Mouse (Mus musculus) WW6 (cell line): ENCODE measurements around the gene N4bp1.

Experiments
- DNase-seq: peaks from one replicate; pipeline ENCODE4 v3.0.0-alpha.2; 2013; ENCODE audit warnings: low read depth, low spot score

The N4bp1 gene

GRCm38 (mm10) chr8:86861516-86861915 is 23.5 kb downstream of the N4bp1 start:
- DNase-seq: no peak

- no peak for DNase-seq
Observed at GRCm38 (mm10) chr8:86856248-86856647, 28.8 kb downstream of the N4bp1 start.

- DNase-seq: no peak
Observed at GRCm38 (mm10) chr8:86854686-86855085, 30.4 kb downstream of the N4bp1 start.

- no peak for DNase-seq
Observed at GRCm38 (mm10) chr8:86853989-86854373, 31.1 kb downstream of the N4bp1 start.

GRCm38 (mm10) chr8:86853266-86853988 is 31.6 kb downstream of the N4bp1 start:
- DNase-seq: no peak

GRCm38 (mm10) chr8:86852491-86852890 is 32.6 kb downstream of the N4bp1 start:
- no peak for DNase-seq

- no peak for DNase-seq
Observed at GRCm38 (mm10) chr8:86848876-86849275, 36.2 kb downstream of the N4bp1 start.

- no peak for DNase-seq
Observed at GRCm38 (mm10) chr8:86848401-86848800, 36.7 kb downstream of the N4bp1 start.

- DNase-seq: no peak
Observed at GRCm38 (mm10) chr8:86847091-86847490, 38.0 kb downstream of the N4bp1 start.

- no peak for DNase-seq
Observed at GRCm38 (mm10) chr8:86845875-86846274, 39.2 kb downstream of the N4bp1 start.

GRCm38 (mm10) chr8:86844856-86845255 is 40.2 kb downstream of the N4bp1 start:
- no peak for DNase-seq

- DNase-seq: peak; percentile 22
Observed at GRCm38 (mm10) chr8:86843896-86844295, 41.2 kb downstream of the N4bp1 start.

- no peak for DNase-seq
Observed at GRCm38 (mm10) chr8:86841556-86842309, 43.3 kb downstream of the N4bp1 start.

GRCm38 (mm10) chr8:86840120-86840693 is 44.9 kb downstream of the N4bp1 start:
- no peak for DNase-seq

- DNase-seq: no peak
Observed at GRCm38 (mm10) chr8:86838707-86839438, 46.2 kb downstream of the N4bp1 start.

- no peak for DNase-seq
Observed at GRCm38 (mm10) chr8:86837234-86837633, 47.8 kb downstream of the N4bp1 start.

- no peak for DNase-seq
Observed at GRCm38 (mm10) chr8:86835881-86836280, 49.2 kb downstream of the N4bp1 start.

GRCm38 (mm10) chr8:86834496-86835260 is 50.4 kb downstream of the N4bp1 start:
- DNase-seq: no peak

GRCm38 (mm10) chr8:86833937-86834336 is 51.1 kb downstream of the N4bp1 start:
- DNase-seq: no peak

GRCm38 (mm10) chr8:86828925-86829324 is 56.1 kb downstream of the N4bp1 start:
- DNase-seq: no peak

- DNase-seq: no peak
Observed at GRCm38 (mm10) chr8:86827199-86827598, 57.9 kb downstream of the N4bp1 start.
